In the genomic region with DNA sequence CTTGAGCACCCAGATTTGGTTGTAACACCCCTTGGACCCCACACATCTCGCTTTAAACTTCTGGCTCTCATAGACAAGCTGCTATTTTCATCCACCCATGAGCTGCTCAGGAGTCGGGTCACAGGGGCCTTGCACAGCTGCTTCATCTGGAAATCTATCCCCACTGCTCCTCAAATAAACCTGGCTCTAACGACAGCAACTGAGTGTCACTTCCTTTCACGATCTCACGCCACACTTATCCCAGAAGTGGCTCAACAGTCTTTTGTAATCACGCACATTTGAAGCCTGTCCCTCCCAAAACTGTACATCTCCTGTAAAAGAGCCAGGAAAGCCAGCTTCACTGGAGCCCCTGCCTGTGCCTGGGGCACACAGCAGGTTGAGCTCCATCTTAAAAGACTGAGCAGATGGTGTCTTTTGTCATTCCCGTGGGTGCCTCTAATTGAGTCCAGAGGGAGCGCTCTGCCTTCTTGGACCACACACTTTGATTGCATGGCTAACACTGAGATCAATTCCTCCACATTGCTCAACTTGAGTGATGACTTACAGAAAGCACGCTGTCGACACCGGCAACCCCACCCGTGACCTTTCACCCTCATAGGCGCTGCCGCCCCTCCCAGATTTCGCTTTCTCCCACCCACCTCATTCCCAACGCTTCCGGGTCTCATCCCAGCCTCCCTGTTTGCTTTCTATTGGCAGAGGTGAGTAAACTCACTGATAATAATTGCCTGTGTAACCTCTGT, we compare ENCODE assay signal across 11 mouse cellular contexts. TPM values are rescaled to one million over a fixed set of nuclear protein-coding genes. Genes with fewer than 3 reads are reported as not detected.
A peak's percentile ranks its signal among the peaks of the same experiment; 100 is the strongest.
DNase-seq lines count a peak whose midpoint lies in the region; ATAC-seq and TF ChIP-seq lines count a peak whose summit lies in the region.
"Had no signal": no experiment of that assay in that cellular context is flagged by ENCODE, and none has a peak within 500 bp of the region (broad histone marks: within the 10 kb centered on the region; RNA-seq: fewer than 3 reads in every experiment).

No protein-coding gene starts in this region.

- no peak for TF ChIP-seq POLR2A in brain, embryonic 14.5 days (IDR thresholded peaks at IDR 0.05; ENCODE audit: borderline replicate concordance, extremely low read depth, insufficient read depth, insufficient read length, poor library complexity, severe bottlenecking)
- no peak for TF ChIP-seq POLR2A in myocyte (IDR thresholded peaks at IDR 0.05; ENCODE audit: insufficient read length, low read depth)

- H3K27me3 ChIP-seq in liver, postnatal 0 days (ENCODE audit: insufficient read depth, low read length), result no peaks in the 10 kb centered on the region
- no peaks in the 10 kb centered on the region for H3K27me3 ChIP-seq in myocyte (ENCODE audit: control insufficient read depth, insufficient read depth, insufficient read length)
- no peaks in the 10 kb centered on the region; the same call in 1 of the 2 replicates for H3K27me3 ChIP-seq in kidney, embryonic 14.5 days (ENCODE audit: control insufficient read depth, insufficient read depth, low read length)
- H3K27me3 ChIP-seq: embryonic facial prominence, embryonic 15.5 days had no signal

- H3K4me1 ChIP-seq in liver, postnatal 0 days (ENCODE audit: insufficient read depth), result peaks cover 7% of the 10 kb centered on the region
- H3K4me1 ChIP-seq in kidney, embryonic 14.5 days (ENCODE audit: control insufficient read depth, insufficient read depth, low read length), result no peaks in the 10 kb centered on the region

- H3K79me2 ChIP-seq in myocyte (ENCODE audit: control insufficient read depth, insufficient read depth), result no peaks in the 10 kb centered on the region

- ATAC-seq in liver, postnatal 0 days, result peak; percentile 88
- no peak for ATAC-seq in kidney, embryonic 14.5 days (ENCODE audit: low FRiP score, low TSS enrichment)
- ATAC-seq in frontal cortex, adult (ENCODE audit: low TSS enrichment), result no peak

- no peak overlapping the region for H3K27ac ChIP-seq in liver, postnatal 0 days (ENCODE audit: low read depth)
- no peak overlapping the region for H3K27ac ChIP-seq in kidney, embryonic 14.5 days (ENCODE audit: low read depth, low read length)
- H3K27ac ChIP-seq: embryonic facial prominence, embryonic 15.5 days had no signal

- H3K9me3 ChIP-seq in liver, postnatal 0 days (ENCODE audit: low read length), result no peaks in the 10 kb centered on the region
- H3K9me3 ChIP-seq in kidney, embryonic 14.5 days (ENCODE audit: control insufficient read depth, low read length), result no peaks in the 10 kb centered on the region
- H3K9me3 ChIP-seq: embryonic facial prominence, embryonic 15.5 days had no signal

- no peak for TF ChIP-seq CTCF in liver, postnatal 0 days (IDR thresholded peaks at IDR 0.05; ENCODE audit: low read depth)
- no peak for TF ChIP-seq CTCF in brain, embryonic 14.5 days (IDR thresholded peaks at IDR 0.05; ENCODE audit: borderline replicate concordance, extremely low read depth, insufficient read depth, insufficient read length)

- peak; percentile 61 for DNase-seq in liver, postnatal 0 days
- DNase-seq in liver (no peak), ES-CJ7 (ENCODE audit: low read depth, low spot score) (peak; percentile 71)
- peak; percentile 57 for DNase-seq in brain, embryonic 14.5 days (ENCODE audit: low read depth)
- DNase-seq: kidney, postnatal 10 days; right cerebral cortex, postnatal 25 days; thymus, postnatal 25 days had no signal

- H3ac ChIP-seq in myocyte (ENCODE audit: control insufficient read depth, insufficient read length), result no peak overlapping the region

- H3K4me2 ChIP-seq in liver, postnatal 0 days (ENCODE audit: low read depth, low read length), result no peak overlapping the region
- peak overlapping the region; percentile 57 for H3K4me2 ChIP-seq in myocyte (ENCODE audit: low read depth)
- no peak overlapping the region for H3K4me2 ChIP-seq in kidney, embryonic 14.5 days (replicated peaks; ENCODE audit: low read depth, low read length)
- H3K4me2 ChIP-seq: embryonic facial prominence, embryonic 15.5 days had no signal

- TF ChIP-seq EP300 in liver, postnatal 0 days (IDR thresholded peaks at IDR 0.05; ENCODE audit: low read depth), result peak; percentile 49; the same call in 1 of the 2 replicates

- no peak overlapping the region for H3K4me3 ChIP-seq in liver, postnatal 0 days (ENCODE audit: low read depth, low read length)
- H3K4me3 ChIP-seq in myocyte, result no peak overlapping the region
- no peak overlapping the region for H3K4me3 ChIP-seq in kidney, embryonic 14.5 days (ENCODE audit: low read length)
- H3K4me3 ChIP-seq: embryonic facial prominence, embryonic 15.5 days had no signal

- H3K9ac ChIP-seq in liver, postnatal 0 days (replicated peaks), result no peak overlapping the region
- no peak overlapping the region for H3K9ac ChIP-seq in kidney, embryonic 14.5 days (ENCODE audit: low read depth, low read length)
- H3K9ac ChIP-seq: embryonic facial prominence, embryonic 15.5 days had no signal

- WGBS in liver, postnatal 0 days (ENCODE audit: insufficient replicate concordance), result 43% methylated on average over 17 of the region's 17 CpGs
- 25% methylated on average over 17 of the region's 17 CpGs for WGBS in kidney, embryonic 14.5 days

- no peaks in the 10 kb centered on the region for H3K36me3 ChIP-seq in liver, postnatal 0 days (replicated peaks; ENCODE audit: insufficient read depth, low read length)
- no peaks in the 10 kb centered on the region for H3K36me3 ChIP-seq in myocyte (ENCODE audit: control insufficient read depth, insufficient read depth)
- H3K36me3 ChIP-seq in kidney, embryonic 14.5 days (ENCODE audit: control insufficient read depth, insufficient read depth, low read length), result no peaks in the 10 kb centered on the region
- H3K36me3 ChIP-seq: embryonic facial prominence, embryonic 15.5 days had no signal

TF ChIP-seq in myocyte, 11 proteins besides CTCF, POLR2A, EP300 and RAD21:
- TF ChIP-seq CEBPB (IDR thresholded peaks at IDR 0.05; ENCODE audit: insufficient read depth, poor library complexity, severe bottlenecking) (0 out of 2 replicates have a peak, but pooled peaks have one; percentile 36), E2F4 (IDR thresholded peaks at IDR 0.05; ENCODE audit: insufficient read depth) (no peak), MYOD1 (IDR thresholded peaks at IDR 0.05; ENCODE audit: control insufficient read depth in 1 of 3, insufficient read length in 2 of 3, low read depth in 2 of 3) (peak in 1 of 3 experiments; percentile 17)
TF ChIP-seq in myocyte: peak in this region for 2.

RNA-seq across cellular contexts. Expression of gene Bdkrb2, which starts 17.2 kb away (rescaled TPM):
- 0.05 TPM in 1 of 2 replicates, not detected in the other for polyA plus RNA-seq in liver, postnatal 0 days (2015; fragmentation: Nextera tagmentation; extraction: Ambion mirVana)
- 0.40 and 0.98 TPM in 2 replicates for polyA plus RNA-seq in brain, embryonic 14.5 days (2012; rRNA removed)
- polyA plus RNA-seq in myocyte (2012; fragmentation: generic; extraction: Trizol), result 2.2 TPM
- polyA plus RNA-seq in kidney, embryonic 14.5 days (2014; fragmentation: Nextera tagmentation; extraction: Ambion mirVana), result 0.12 and 0.14 TPM in 2 replicates

RNA-seq across cellular contexts. Expression of gene Bdkrb1, which starts 57.0 kb away (rescaled TPM):
- polyA plus RNA-seq in liver, postnatal 0 days (2015; fragmentation: Nextera tagmentation; extraction: Ambion mirVana), result not detected in 2 replicates
- polyA plus RNA-seq in brain, embryonic 14.5 days (2012; rRNA removed), result 0.12 TPM in 1 of 2 replicates, not detected in the other
- polyA plus RNA-seq in myocyte (2012; fragmentation: generic; extraction: Trizol), result 1.00 TPM
- polyA plus RNA-seq in kidney, embryonic 14.5 days (2014; fragmentation: Nextera tagmentation; extraction: Ambion mirVana), result not detected in 2 replicates
